Mouse (Mus musculus) myocyte (in vitro differentiated cells): ENCODE data around the gene Farp2. TPM values are rescaled to one million over a fixed set of nuclear protein-coding genes. Genes with fewer than 3 reads are reported as not detected.

Experiments used
- H3K27me3 ChIP-seq: one replicate; pipeline ENCODE4 v1.6.1; 2011; ENCODE audit not compliant: control insufficient read depth, insufficient read depth, insufficient read length
- H3K36me3 ChIP-seq: one replicate; pipeline ENCODE4 v1.6.1; 2011; ENCODE audit not compliant: control insufficient read depth, insufficient read depth
- H3K4me2 ChIP-seq: one replicate; pipeline ENCODE4 v1.6.1; 2011; ENCODE audit warnings: low read depth, control low read depth
- H3K4me3 ChIP-seq: one replicate; pipeline ENCODE4 v1.5.1; 2011; ENCODE audit warnings: mild to moderate bottlenecking, control low read depth, moderate library complexity
- H3K79me2 ChIP-seq: one replicate; pipeline ENCODE4 v1.6.1; 2011; ENCODE audit not compliant: control insufficient read depth, insufficient read depth
- H3ac ChIP-seq: one replicate; pipeline ENCODE4 v1.6.1; 2011; ENCODE audit not compliant: control insufficient read depth, insufficient read length
- CEBPB ChIP-seq: IDR thresholded peaks from 2 replicates; pipeline ENCODE4 v1.6.1; 2011; ENCODE audit warnings: mild to moderate bottlenecking, moderate library complexity; ENCODE audit not compliant: poor library complexity, insufficient read depth, severe bottlenecking
- E2F4 ChIP-seq: IDR thresholded peaks from one replicate; pipeline ENCODE4 v1.6.1; 2011; ENCODE audit warnings: mild to moderate bottlenecking, control low read depth, moderate library complexity; ENCODE audit not compliant: insufficient read depth
- MAX ChIP-seq: IDR thresholded peaks from one replicate; pipeline ENCODE4 v1.6.1; 2011; ENCODE audit warnings: low read depth, mild to moderate bottlenecking, control low read depth
- MYOD1 ChIP-seq, 3 experiments: IDR thresholded peaks; one replicate each; pipeline ENCODE4 v1.6.1; 2011; ENCODE audit warnings: control low read depth in 2 of 3, low read depth in 2 of 3, mild to moderate bottlenecking in 2 of 3, moderate library complexity in 1 of 3; ENCODE audit not compliant: insufficient read length in 2 of 3, control insufficient read depth in 1 of 3
- MYOG ChIP-seq, 3 experiments: IDR thresholded peaks; one replicate each; pipeline ENCODE4 v1.6.1; 2011; ENCODE audit warnings: control low read depth in 2 of 3, low read depth in 2 of 3, mild to moderate bottlenecking in 2 of 3; ENCODE audit not compliant: insufficient read length in 2 of 3, control insufficient read depth in 1 of 3, insufficient read depth in 1 of 3
- POLR2A ChIP-seq: IDR thresholded peaks from one replicate; pipeline ENCODE4 v1.6.1; 2011; ENCODE audit warnings: low read depth, mild to moderate bottlenecking, control low read depth, moderate library complexity; ENCODE audit not compliant: insufficient read length
- POLR2AphosphoS2 ChIP-seq: IDR thresholded peaks from one replicate; pipeline ENCODE4 v1.6.1; 2011; ENCODE audit warnings: low read depth, control low read depth; ENCODE audit not compliant: insufficient read length
- REST ChIP-seq: IDR thresholded peaks from one replicate; pipeline ENCODE4 v1.6.1; 2011; ENCODE audit warnings: mild to moderate bottlenecking, control low read depth, moderate library complexity; ENCODE audit not compliant: insufficient read depth, insufficient read length
- SRF ChIP-seq: IDR thresholded peaks from one replicate; pipeline ENCODE4 v1.6.1; 2011; ENCODE audit warnings: low read depth; ENCODE audit not compliant: control insufficient read depth, insufficient read length
- TCF12 ChIP-seq: IDR thresholded peaks from one replicate; pipeline ENCODE4 v1.6.1; 2011; ENCODE audit warnings: mild to moderate bottlenecking, control low read depth; ENCODE audit not compliant: poor library complexity, insufficient read depth, severe bottlenecking
- TCF3 ChIP-seq: IDR thresholded peaks from one replicate; pipeline ENCODE4 v1.6.1; 2011; ENCODE audit warnings: low read depth, control low read depth; ENCODE audit not compliant: insufficient read length
- USF1 ChIP-seq: IDR thresholded peaks from one replicate; pipeline ENCODE4 v1.6.1; 2011; ENCODE audit warnings: low read depth, mild to moderate bottlenecking, control low read depth, moderate library complexity
- polyA plus RNA-seq: library from polyadenylated mRNA; unstranded; fragments of >200 nt; fragmentation: generic; extraction: Trizol; gene quantifications from one replicate; pipeline ENCODE4 v1.2.1, GENCODE M21; 2012; ENCODE audit warnings: missing spikeins

Farp2 gene
- polyA plus RNA-seq, 1 experiment, result 3.1 TPM

DNA sequence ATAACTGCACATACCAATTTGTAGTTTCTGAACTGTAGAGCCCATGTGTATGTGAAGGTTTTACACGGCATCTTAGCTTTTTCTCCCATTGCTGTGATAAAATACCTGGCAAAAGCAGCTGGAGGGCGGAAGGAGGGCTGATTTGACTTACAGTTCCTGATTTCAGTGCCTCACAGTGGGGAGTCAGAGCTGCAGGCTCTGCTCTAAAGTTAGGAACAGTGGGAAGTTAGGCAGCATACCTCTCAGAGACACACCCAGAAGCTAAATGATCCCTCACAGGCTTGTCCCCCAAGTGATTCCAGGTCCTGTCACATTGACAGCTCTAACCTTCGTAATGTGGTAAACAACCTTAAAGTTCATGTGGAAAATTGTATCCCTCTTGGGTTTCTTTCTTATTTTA is 65.2 kb downstream of the Farp2 start:
- Histone ChIP-seq H3K27me3 (no peaks in the 10 kb centered on the region), H3K79me2 (no peaks in the 10 kb centered on the region), H3K4me3 (no peak overlapping the region), H3K4me2 (no peak overlapping the region), H3ac (no peak overlapping the region), H3K36me3 (peaks cover 11% of the 10 kb centered on the region)
- no peak for TF ChIP-seq TCF3
- no peak for TF ChIP-seq E2F4
- no peak for TF ChIP-seq POLR2A
- TF ChIP-seq MYOG (IDR thresholded peaks at IDR 0.05; ENCODE audit: control insufficient read depth in 1 of 3, insufficient read depth in 1 of 3, insufficient read length in 2 of 3, low read depth in 2 of 3), result no peak
- no peak for TF ChIP-seq SRF
- no peak for TF ChIP-seq USF1
- no peak for TF ChIP-seq MAX
- no peak for TF ChIP-seq POLR2AphosphoS2
- no peak for TF ChIP-seq REST
- TF ChIP-seq TCF12, result no peak
- no peak for TF ChIP-seq CEBPB
- TF ChIP-seq MYOD1 (IDR thresholded peaks at IDR 0.05; ENCODE audit: control insufficient read depth in 1 of 3, insufficient read length in 2 of 3, low read depth in 2 of 3), result no peak

DNA sequence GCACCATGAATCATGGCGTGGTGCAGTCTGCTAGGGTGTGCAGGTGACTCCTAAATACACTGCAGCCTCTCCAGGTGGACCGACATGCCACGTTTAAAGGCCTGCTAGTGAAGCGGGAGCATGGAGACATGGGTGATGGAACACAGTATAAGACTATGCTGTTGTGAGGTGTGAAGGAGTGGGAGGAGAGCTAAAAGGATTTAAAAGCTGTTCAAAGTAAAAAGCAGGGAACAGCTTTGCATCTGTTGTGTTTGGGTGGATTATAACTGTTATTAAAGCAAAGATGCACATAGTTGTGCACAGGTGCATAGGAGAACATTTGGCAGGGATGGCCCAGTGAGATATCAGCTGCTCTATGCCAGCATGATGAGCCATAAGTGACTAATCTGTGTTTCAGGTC is 66.0 kb downstream of the Farp2 start:
- H3K36me3 ChIP-seq, result peaks cover 11% of the 10 kb centered on the region
- no peak overlapping the region for H3K4me3 ChIP-seq
- TF ChIP-seq TCF3, result no peak
- TF ChIP-seq MAX, result no peak
- TF ChIP-seq MYOG (IDR thresholded peaks at IDR 0.05; ENCODE audit: control insufficient read depth in 1 of 3, insufficient read depth in 1 of 3, insufficient read length in 2 of 3, low read depth in 2 of 3), result no peak
- TF ChIP-seq POLR2AphosphoS2, result no peak
- no peak for TF ChIP-seq POLR2A
- no peak for TF ChIP-seq TCF12
- no peak for TF ChIP-seq SRF
- no peak for TF ChIP-seq CEBPB
- H3K4me2 ChIP-seq, result no peak overlapping the region
- no peak overlapping the region for H3ac ChIP-seq
- H3K27me3 ChIP-seq, result no peaks in the 10 kb centered on the region
- no peaks in the 10 kb centered on the region for H3K79me2 ChIP-seq

DNA sequence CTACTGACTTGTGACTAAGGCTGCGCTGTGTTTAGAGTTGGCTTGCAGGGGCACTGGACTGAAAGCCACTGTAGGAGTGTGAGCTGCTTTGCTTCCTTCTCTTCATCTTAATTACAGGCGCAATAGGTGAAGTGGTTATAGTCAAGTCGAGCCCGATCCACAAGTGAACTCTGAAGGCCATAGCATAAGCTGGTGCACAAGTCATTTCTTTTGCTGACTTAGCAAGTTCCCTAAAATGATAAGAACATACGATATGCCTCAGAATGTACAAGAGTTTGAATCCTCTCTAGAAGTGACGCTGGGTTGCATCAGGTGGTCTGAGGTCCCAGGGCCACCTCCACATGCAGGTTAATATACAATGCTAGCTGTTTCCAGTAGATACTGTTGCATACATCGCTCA is 69.7 kb downstream of the Farp2 start:
- Histone ChIP-seq H3K36me3 (peaks cover 16% of the 10 kb centered on the region), H3K4me3 (no peak overlapping the region), H3K4me2 (no peak overlapping the region), H3ac (no peak overlapping the region), H3K27me3 (no peaks in the 10 kb centered on the region), H3K79me2 (no peaks in the 10 kb centered on the region)
- TF ChIP-seq MYOG (IDR thresholded peaks at IDR 0.05; ENCODE audit: control insufficient read depth in 1 of 3, insufficient read depth in 1 of 3, insufficient read length in 2 of 3, low read depth in 2 of 3), result no peak
- TF ChIP-seq CEBPB, result no peak
- TF ChIP-seq TCF3, result no peak
- no peak for TF ChIP-seq MYOD1 (IDR thresholded peaks at IDR 0.05; ENCODE audit: control insufficient read depth in 1 of 3, insufficient read length in 2 of 3, low read depth in 2 of 3)

DNA sequence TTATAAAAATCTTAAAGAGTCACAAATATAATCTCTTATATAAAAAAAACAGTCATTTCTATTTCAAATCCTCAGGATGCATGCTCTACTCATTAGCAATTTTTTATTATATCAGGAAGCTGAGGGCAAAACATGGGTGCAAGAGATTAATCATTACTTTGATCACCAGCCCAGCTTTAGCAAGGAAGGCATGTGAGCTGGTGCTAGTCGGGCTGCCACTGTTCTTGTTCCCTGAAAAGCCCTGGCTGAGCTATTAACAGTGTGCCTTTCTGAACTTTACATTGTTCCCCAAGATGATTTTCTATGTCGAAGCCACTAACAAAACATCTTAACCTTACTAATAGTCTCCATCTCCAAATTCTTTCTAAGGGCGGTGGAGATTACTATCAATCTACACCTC is 76.5 kb downstream of the Farp2 start:
- Histone ChIP-seq H3K36me3 (peaks cover 5% of the 10 kb centered on the region), H3K4me3 (no peak overlapping the region)
- TF ChIP-seq USF1 (no peak), POLR2AphosphoS2 (no peak), TCF12 (no peak), REST (no peak), SRF (no peak), TCF3 (no peak), CEBPB (no peak), MAX (no peak), E2F4 (no peak), MYOD1 (IDR thresholded peaks at IDR 0.05; ENCODE audit: control insufficient read depth in 1 of 3, insufficient read length in 2 of 3, low read depth in 2 of 3) (no peak), POLR2A (no peak), MYOG (IDR thresholded peaks at IDR 0.05; ENCODE audit: control insufficient read depth in 1 of 3, insufficient read depth in 1 of 3, insufficient read length in 2 of 3, low read depth in 2 of 3) (no peak)

DNA sequence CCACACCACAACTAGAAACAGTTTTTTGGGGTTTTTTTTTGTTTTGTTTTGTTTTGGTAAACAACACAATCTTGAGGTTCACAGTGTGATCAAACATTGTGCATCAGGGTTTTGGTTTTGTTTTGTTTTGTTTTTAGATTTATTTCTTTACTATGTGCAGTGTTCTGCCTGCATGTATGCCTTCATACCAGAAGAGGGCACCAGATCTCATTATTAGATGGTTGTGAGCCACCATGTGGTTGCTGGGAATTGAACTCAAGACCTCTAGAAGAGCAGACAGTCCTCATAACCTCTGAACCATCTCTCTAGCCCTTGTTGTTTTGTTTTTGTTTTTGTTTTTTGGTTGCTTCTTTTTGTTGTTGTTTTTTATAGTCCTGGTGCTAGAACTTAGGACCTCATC is 82.1 kb downstream of the Farp2 start:
- TF ChIP-seq CEBPB (no peak), TCF3 (no peak)
- no peak overlapping the region for H3K4me3 ChIP-seq
- no peaks in the 10 kb centered on the region for H3K36me3 ChIP-seq
- H3K27me3 ChIP-seq, result no peaks in the 10 kb centered on the region
- H3K79me2 ChIP-seq, result no peaks in the 10 kb centered on the region
- no peak overlapping the region for H3K4me2 ChIP-seq
- H3ac ChIP-seq, result no peak overlapping the region

More for the DNA sequence above, 76.5 kb downstream of the Farp2 start:
- no peaks in the 10 kb centered on the region for H3K27me3 ChIP-seq
- H3ac ChIP-seq, result no peak overlapping the region
- H3K4me2 ChIP-seq, result no peak overlapping the region
- no peaks in the 10 kb centered on the region for H3K79me2 ChIP-seq
